Mouse (Mus musculus) embryonic fibroblast, embryonic 13.5 days (primary cell): Measurements from ENCODE around the gene 4930432K21Rik.

Experiments used
- CTCF ChIP-seq: IDR thresholded peaks from 2 replicates; pipeline ENCODE4 v1.5.1; 2011; ENCODE audit warnings: mild to moderate bottlenecking, control low read depth, low read length, moderate library complexity, borderline replicate concordance; ENCODE audit not compliant: insufficient read depth
- POLR2A ChIP-seq: IDR thresholded peaks from 2 replicates; pipeline ENCODE4 v1.6.1; 2011; ENCODE audit warnings: low read depth, mild to moderate bottlenecking, control low read depth, low read length, moderate library complexity

DNA sequence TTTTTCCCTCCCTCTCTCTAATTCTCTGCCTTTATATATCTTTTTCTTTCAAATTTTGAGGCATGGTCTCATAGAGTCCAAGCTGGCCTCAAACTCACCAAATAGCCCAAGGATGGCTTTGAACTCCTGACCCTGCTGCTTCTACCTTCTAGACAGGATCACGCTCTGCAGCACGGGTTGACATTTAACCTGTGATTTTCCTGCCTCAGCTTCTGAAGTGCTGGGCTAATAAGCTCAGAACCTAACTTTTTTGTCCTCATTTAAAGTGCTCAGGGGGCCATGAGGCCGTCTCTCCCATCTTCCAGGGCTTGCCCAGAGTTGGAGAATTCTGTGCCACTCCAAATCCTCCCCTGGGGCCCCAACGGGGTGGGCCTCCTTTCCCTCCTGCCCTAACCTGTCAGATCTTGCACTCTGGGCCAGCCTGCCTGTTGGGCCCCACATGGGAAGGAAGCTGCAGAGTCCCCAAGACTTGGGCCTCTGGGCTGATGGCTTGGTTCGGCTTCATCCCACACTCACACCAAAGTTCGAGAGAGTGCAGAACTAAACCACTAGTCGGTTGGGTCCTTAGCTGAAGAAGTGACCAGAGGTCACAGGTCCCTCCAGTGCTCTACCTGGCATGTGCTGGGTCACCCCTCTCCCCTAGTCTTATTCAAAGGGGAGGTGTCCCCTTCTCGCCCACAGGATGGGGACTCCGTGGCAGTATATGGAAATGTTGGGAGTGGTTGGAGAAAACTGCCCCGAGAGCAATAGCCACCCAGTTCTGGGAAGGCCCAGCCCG, 51.7 kb downstream of the 4930432K21Rik start:
- TF ChIP-seq CTCF (no peak), POLR2A (no peak)
